Mouse (Mus musculus): ENCODE measurements at regions not wholly inside any gene's neighbourhood (a gene's known extent, or its start where the extent isn't known, plus 50 kb on each side); places are given as distances from the start of the nearest gene placed in this dataset.

- DNase-seq (ENCODE audit: low read depth), result no peak
These were observed 109.4 kb upstream of the Prickle1 start for GRCm38 (mm10) chr15:93705109-93705508.

GRCm38 (mm10) chr15:93701017-93701416, 105.3 kb upstream of the Prickle1 start:
- no peak for DNase-seq (ENCODE audit: low read depth)

- DNase-seq (ENCODE audit: low read depth), result no peak
These were observed 104.3 kb upstream of the Prickle1 start for GRCm38 (mm10) chr15:93699971-93700370.

- DNase-seq (ENCODE audit: low read depth), result no peak
These were observed 102.6 kb upstream of the Prickle1 start for GRCm38 (mm10) chr15:93698182-93698822.

GRCm38 (mm10) chr15:93690717-93691116, 95.0 kb upstream of the Prickle1 start:
- DNase-seq (ENCODE audit: low read depth), result no peak

GRCm38 (mm10) chr15:93690011-93690410, 94.3 kb upstream of the Prickle1 start:
- DNase-seq (ENCODE audit: low read depth), result no peak

GRCm38 (mm10) chr15:93686385-93686784, 90.7 kb upstream of the Prickle1 start:
- DNase-seq (ENCODE audit: low read depth), result no peak

- DNase-seq (ENCODE audit: low read depth), result no peak
These were observed 85.9 kb upstream of the Prickle1 start for GRCm38 (mm10) chr15:93681602-93682001.

GRCm38 (mm10) chr15:93675624-93676023, 79.9 kb upstream of the Prickle1 start:
- DNase-seq (ENCODE audit: low read depth), result no peak

GRCm38 (mm10) chr15:93673976-93674375, 78.3 kb upstream of the Prickle1 start:
- no peak for DNase-seq (ENCODE audit: low read depth)

GRCm38 (mm10) chr15:93663876-93664275, 68.2 kb upstream of the Prickle1 start:
- DNase-seq (ENCODE audit: low read depth), result no peak

- DNase-seq (ENCODE audit: low read depth), result no peak
These were observed 66.9 kb upstream of the Prickle1 start for GRCm38 (mm10) chr15:93662601-93663000.

GRCm38 (mm10) chr15:93661801-93662200, 66.1 kb upstream of the Prickle1 start:
- no peak for DNase-seq (ENCODE audit: low read depth)

- DNase-seq (ENCODE audit: low read depth), result no peak
These were observed 65.4 kb upstream of the Prickle1 start for GRCm38 (mm10) chr15:93660952-93661648.

GRCm38 (mm10) chr15:93657171-93657570, 61.5 kb upstream of the Prickle1 start:
- DNase-seq (ENCODE audit: low read depth), result no peak

- DNase-seq (ENCODE audit: low read depth), result no peak
These were observed 61.0 kb upstream of the Prickle1 start for GRCm38 (mm10) chr15:93656713-93657112.

GRCm38 (mm10) chr15:93655743-93656142, 60.1 kb upstream of the Prickle1 start:
- DNase-seq (ENCODE audit: low read depth), result no peak

GRCm38 (mm10) chr15:93655243-93655642, 59.6 kb upstream of the Prickle1 start:
- DNase-seq (ENCODE audit: low read depth), result no peak

- no peak for DNase-seq (ENCODE audit: low read depth)
These were observed 57.7 kb upstream of the Prickle1 start for GRCm38 (mm10) chr15:93653378-93653777.

- no peak for DNase-seq (ENCODE audit: low read depth)
These were observed 55.5 kb upstream of the Prickle1 start for GRCm38 (mm10) chr15:93650981-93651757.

GRCm38 (mm10) chr15:93650009-93650522, 54.4 kb upstream of the Prickle1 start:
- no peak for DNase-seq (ENCODE audit: low read depth)

GRCm38 (mm10) chr15:93648646-93649045, 53.0 kb upstream of the Prickle1 start:
- no peak for DNase-seq (ENCODE audit: low read depth)

GRCm38 (mm10) chr15:93646820-93647219, 51.1 kb upstream of the Prickle1 start:
- no peak for DNase-seq (ENCODE audit: low read depth)

Data from gonadal fat pad, adult 2 months (tissue).